Mouse (Mus musculus) embryo, embryonic 11 days (tissue): ENCODE measurements at regions not wholly inside any gene's neighbourhood (a gene's known extent, or its start where the extent isn't known, plus 50 kb on each side); places are given as distances from the start of the nearest gene placed in this dataset.
A peak's percentile ranks its signal among the peaks of the same experiment; 100 is the strongest.

Experiments
- DNase-seq: peaks from one replicate; pipeline ENCODE4 v3.0.0-alpha.2; 2015

DNA sequence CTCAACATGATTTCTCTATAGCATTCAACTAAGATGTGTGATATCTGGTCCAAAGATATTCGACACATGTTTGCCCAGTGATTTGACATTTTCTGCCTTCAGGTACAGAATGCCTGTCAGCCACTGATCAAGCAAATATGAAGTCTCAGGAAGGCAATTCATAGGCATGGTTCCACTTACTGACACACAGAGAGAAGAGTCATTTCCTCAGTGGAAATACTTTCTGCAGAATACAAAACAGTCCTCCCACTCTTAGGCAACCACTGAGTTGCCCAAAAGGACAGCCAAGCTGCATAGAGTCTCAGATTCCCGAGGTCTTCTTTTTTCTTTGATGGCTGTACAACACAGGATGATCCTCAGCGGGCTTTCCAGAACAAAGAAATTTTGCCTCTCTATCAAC is 110.9 kb downstream of the Ndufa4 start:
- no peak for DNase-seq

DNA sequence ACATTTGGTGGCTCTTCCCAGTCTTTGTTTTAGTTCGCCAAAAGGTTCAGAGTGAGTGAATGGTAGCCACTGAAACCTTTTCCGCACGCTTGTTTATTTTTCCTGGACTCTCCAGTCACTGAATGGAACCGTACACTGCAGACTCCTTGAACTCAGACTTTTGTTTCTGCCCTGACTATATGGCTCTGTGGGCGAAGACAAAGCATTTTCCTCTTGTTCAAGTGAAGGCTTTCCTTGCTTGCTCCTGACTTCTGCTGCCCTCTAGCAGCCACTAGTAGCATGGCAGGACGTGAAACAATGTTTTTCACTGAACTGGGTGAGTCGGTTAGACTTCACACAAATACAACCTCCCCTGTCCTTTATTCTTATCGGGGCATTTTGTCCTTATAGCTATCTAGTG is 113.9 kb downstream of the Ndufa4 start:
- peak; percentile 72 for DNase-seq

DNA sequence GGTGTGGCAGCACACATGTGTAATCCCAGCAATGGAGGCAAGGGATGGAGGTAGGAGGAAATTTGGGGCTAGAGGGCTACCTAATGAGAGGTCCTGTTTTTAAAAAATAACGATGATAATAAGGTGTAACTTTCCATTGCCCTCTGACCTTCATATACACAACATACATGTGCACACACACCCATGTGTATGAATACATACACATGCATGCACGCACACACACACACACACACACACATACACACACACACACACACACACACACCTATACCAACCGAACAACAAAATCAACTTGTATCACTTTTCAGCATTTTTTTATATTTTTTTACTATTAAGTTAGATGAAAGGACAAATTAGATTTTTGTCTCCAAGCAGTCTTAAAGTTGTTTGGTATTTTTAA is 115.1 kb downstream of the Ndufa4 start:
- no peak for DNase-seq

DNA sequence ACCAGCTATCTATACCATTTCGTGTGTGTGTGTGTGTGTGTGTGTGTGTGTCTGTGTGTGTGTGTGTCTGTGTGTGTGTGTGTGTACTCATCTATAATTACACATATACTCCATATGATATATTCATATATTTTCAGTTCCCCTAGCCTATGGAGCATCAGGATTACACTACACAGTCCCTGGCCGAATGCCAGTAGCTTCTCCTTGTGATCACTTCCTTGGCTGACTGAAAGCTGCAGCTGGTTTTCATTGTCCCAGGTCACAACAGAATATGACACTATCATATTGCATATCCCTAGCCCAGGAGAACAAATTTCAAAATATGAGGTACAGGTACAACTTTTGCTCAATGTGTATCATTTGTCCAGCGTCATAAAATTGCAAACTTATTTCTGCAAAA is 116.2 kb downstream of the Ndufa4 start:
- peak; percentile 7 for DNase-seq

DNA sequence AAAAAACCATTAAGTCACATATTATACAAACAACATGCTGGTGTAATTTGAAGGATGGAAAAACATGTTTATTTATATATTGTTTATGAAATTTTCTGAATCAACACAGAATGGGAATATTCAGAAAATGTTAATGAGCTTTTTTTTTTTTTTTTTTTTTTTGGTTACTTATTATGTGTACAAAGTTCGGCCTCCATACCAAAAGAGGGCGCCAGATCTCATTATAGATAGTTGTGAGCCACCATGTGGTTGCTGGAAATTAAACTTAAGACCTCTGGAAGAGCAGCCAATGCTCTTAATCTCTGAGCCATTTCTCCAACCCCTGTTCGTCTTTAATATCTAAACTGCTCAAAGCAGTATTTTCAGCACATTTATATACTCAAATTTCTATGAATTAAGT is 133.3 kb downstream of the Ndufa4 start:
- DNase-seq: peak; percentile 8

DNA sequence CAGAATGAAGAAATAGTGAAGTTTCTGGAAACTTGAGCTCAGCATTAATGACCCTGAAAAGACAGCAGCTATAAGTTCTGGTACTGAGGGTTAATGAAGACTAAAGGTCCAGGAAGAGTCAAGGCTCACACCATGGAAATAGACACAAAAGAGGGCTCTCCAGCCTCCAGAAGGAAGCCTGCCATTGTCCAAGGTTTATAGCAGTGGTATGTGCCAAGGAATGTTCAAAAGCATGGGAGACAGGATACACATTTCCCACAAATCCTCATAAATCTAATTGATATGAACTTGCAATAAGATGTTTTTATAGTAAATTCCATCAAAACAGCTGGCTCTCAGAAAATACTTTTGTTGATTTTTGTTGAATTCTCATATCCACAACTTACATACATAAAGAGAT is 144.4 kb downstream of the Ndufa4 start:
- DNase-seq: no peak

DNA sequence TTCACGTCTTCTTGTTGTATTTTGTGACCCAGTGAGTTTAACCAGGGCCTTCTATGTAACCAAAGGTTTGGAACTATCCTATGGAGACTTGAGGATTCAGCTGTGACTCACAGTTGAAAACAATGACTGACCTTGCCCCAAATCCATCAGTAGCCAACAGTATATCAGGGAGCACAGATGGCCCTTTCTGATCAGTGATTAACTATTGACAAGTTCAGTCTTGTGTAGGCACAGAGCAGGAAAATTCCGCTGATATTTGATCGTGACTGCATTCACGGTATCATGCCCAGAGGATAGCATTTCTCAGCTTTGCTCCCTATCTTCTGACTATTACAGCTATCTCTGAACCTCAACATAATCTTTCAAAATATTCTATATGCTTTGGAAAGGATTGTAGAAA is 169.6 kb downstream of the Ndufa4 start:
- no peak for DNase-seq

DNA sequence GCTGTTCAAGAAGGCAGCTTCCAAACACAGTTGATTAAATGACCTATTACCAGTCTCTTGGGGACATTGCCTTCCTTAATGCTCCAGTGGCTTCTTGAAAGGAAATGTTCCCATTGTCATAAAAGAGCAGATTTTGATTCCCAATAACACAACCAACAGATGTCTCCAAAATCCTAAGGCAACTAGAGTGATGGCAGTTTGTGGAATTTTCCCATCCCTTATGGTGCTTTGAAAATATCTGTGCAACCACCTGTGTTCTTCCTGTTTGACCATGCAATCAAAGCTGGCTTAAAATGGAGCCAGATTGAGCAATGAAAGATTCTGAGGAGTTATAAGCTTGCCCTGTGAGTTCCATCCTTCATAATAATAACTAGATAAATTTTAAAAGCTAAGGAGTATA is 176.2 kb downstream of the Ndufa4 start:
- DNase-seq: no peak

DNA sequence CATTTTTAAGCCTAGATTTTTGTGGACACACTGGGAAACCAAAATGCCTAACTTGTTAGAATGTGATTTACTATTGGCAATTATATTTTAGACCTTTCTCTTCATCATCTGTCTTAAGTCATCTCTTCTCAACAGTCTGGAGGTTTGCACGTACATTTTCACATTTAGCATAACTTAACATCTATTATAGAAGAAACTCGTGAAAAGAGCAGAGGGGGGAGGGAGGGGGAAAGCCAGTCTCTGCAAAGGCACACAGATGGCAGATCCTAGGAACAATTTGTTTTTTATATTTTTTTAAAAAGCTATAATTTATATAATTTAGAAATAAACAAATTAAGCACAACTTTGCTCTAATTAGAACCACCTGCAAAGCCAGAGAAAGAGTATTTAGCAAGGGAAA is 176.6 kb downstream of the Ndufa4 start:
- DNase-seq: no peak

DNA sequence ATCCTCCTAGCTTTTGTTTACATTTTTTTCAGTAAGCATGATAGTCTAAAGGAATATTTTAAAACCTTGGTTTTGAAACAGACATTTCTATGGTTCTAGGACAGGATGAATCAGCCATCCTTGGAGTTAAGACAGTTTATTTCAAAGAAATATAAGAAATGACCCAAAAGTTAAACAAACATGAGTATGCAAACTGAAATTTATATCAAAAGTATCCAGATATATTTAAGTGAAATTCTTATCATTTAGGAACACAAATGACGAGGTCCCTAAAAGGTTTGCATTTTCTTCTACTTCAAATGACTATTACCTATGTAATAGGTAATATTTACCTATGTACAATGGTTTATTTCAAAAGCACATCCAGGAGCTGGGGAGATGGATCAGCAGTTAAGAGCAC is 179.5 kb downstream of the Ndufa4 start:
- no peak for DNase-seq

DNA sequence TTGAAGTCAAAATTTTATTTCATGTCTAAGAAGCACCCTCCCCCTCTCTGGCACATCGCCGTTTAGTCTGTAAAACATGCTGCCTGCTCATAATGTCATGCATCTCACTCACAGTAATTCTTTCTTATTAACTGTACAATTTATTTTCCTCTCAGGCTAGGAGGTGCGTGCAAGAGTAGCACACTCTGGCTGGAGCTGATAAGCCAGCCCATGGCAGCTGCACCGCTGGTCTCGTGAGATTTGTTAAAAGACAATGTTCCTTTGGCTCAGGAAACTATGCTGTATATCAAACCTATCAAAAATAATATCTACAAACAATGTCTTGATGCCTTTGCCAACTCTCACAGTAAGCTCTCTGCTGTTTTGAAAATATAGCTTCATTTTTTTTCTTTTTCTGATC is 179.9 kb downstream of the Ndufa4 start:
- DNase-seq: no peak

DNA sequence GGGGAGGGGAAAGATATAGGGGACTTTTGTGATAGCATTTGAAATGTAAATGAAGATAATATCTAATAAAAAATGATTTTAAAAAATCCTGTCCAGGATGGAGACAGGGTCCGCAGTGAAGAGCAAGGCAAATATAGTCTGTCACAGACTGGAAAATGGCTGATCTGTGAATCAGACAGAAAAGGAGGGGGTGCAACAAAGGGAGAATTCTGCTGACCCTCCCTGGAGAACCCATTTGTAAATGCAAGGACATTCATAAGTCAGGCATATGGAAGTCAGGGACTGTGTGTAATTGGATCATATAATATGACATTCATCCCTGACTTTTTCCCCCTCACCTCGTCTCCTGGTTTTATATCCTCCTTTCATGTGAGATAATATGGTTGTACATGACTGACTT is 183.8 kb downstream of the Ndufa4 start:
- no peak for DNase-seq

DNA sequence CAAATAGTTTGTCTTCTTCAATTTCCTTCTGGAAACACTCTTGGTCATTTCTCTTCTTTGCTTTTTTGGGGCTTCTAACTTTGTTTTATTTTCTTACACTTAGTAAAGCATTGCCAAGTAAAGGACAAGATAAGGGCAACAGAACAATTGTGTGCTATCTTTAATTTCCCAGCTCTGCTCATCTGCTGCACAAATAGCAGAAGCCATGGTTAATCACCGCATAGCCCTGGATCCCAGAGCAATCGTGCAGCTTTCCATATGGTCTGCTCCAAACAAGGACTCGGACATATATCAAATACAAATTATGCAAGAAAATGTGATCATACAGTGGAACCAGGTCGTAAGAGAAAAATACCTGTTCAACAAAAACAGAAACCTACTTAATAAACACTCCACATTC is 187.0 kb downstream of the Ndufa4 start:
- no peak for DNase-seq

DNA sequence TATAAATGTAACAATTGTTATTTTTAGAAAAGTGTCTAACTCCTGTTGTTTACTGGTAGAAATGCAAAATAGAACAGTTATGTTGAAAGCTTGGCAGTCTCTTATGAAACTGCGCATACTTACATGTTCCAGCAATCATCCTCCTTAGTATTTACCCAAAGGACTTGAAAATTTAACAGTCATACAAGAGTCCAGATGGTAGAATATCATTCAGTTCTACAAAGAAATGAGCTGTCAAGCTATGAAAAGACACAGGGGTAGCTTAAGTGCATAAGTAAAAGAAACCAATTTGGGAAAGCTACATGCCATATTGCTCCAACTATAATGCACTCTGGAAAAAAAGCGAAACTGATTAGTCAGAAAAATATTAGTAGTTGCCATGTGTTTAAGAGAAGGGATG is 196.7 kb downstream of the Ndufa4 start:
- DNase-seq: no peak

DNA sequence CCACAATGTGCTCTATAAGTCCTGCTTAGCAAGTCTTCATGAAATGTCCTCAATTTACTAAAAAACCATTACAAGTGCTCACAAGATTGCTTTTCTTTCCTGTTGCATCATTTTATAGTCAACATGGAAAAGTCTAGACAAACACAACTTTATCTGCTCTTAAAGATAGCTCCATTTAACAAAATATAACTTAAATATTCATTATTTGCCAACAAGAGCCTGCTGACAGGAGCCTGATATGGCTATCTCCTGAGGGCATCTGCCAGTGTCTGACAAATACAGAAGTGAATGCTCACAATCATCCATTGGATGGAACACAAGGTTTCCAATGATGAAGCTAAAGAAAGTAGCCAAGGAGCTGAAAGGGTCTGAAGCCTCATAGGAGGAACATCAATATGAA is 197.8 kb downstream of the Ndufa4 start:
- no peak for DNase-seq
